ENCODE assay signal across 16 mouse cellular contexts in genomic region chr13:112920906-112921305, GRCm38 (mm10).
"Had no signal": no experiment of that assay in that cellular context is flagged by ENCODE, and none has a peak within 500 bp of the region (broad histone marks: within the 10 kb centered on the region; RNA-seq: fewer than 3 reads in every experiment).

No protein-coding gene starts in this region.

- H3K27me3 ChIP-seq: neural tube, embryonic 12.5 days; neural tube, embryonic 13.5 days; stomach, embryonic 15.5 days had no signal

- H3K9ac ChIP-seq: neural tube, embryonic 12.5 days; neural tube, embryonic 13.5 days; stomach, embryonic 15.5 days had no signal

- H3K27ac ChIP-seq: neural tube, embryonic 12.5 days; neural tube, embryonic 13.5 days; stomach, embryonic 15.5 days; stomach, postnatal 0 days had no signal

- DNase-seq: retina, postnatal 1 day; right cerebral cortex, adult 18-20 months; right cerebral cortex, postnatal 14 days; right cerebral cortex, postnatal 25 days; right cerebral cortex, postnatal 4 days; spleen, adult 18-20 months; thymus, adult 18-20 months; thymus, adult 2 months; thymus, postnatal 14 days; thymus, postnatal 25 days; thymus, postnatal 36 days; thymus, postnatal 4 days had no signal

- H3K9me3 ChIP-seq: neural tube, embryonic 12.5 days; neural tube, embryonic 13.5 days; stomach, embryonic 15.5 days had no signal

- H3K4me2 ChIP-seq: neural tube, embryonic 12.5 days; neural tube, embryonic 13.5 days; stomach, embryonic 15.5 days had no signal

- H3K4me3 ChIP-seq: neural tube, embryonic 12.5 days; neural tube, embryonic 13.5 days; stomach, embryonic 15.5 days had no signal
